Mouse (Mus musculus) megakaryocyte, embryonic 14.5 days (primary cell): ENCODE results near the gene Gramd1a. TPM values are rescaled to one million over a fixed set of nuclear protein-coding genes. Genes with fewer than 3 reads are reported as not detected.

Source experiments
- H3K27me3 ChIP-seq: replicated peaks from 2 replicates; pipeline ENCODE3; 2012; ENCODE audit warnings: inconsistent platforms
- H3K36me3 ChIP-seq: replicated peaks from 2 replicates; pipeline ENCODE3; 2012; ENCODE audit warnings: low read length, inconsistent platforms, mixed read lengths
- H3K4me1 ChIP-seq: 2 replicates; pipeline ENCODE4 v1.6.1; 2012; ENCODE audit warnings: inconsistent platforms
- H3K4me3 ChIP-seq: replicated peaks from 2 replicates; pipeline ENCODE3; 2012; ENCODE audit warnings: moderate library complexity, mild to moderate bottlenecking, inconsistent platforms
- H3K9me3 ChIP-seq: 2 replicates; pipeline ENCODE4 v1.6.1; 2012; ENCODE audit warnings: inconsistent platforms
- FLI1 ChIP-seq: IDR thresholded peaks from 2 replicates; pipeline ENCODE4 v1.6.1; 2012; ENCODE audit warnings: low read length, inconsistent platforms, mixed read lengths
- GATA1 ChIP-seq: IDR thresholded peaks from 3 replicates; pipeline ENCODE4 v1.6.1; 2012; ENCODE audit warnings: mixed read lengths, low read length, inconsistent platforms, borderline replicate concordance
- polyA plus RNA-seq: library from polyadenylated mRNA; stranded (reverse); fragments of >175 nt; gene quantifications from 2 replicates; pipeline ENCODE4 v1.2.3, GENCODE M21; 2012; ENCODE audit warnings: low replicate concordance; ENCODE audit not compliant: insufficient read depth

Gene Gramd1a
- polyA plus RNA-seq, 1 experiment: 122 TPM

DNA sequence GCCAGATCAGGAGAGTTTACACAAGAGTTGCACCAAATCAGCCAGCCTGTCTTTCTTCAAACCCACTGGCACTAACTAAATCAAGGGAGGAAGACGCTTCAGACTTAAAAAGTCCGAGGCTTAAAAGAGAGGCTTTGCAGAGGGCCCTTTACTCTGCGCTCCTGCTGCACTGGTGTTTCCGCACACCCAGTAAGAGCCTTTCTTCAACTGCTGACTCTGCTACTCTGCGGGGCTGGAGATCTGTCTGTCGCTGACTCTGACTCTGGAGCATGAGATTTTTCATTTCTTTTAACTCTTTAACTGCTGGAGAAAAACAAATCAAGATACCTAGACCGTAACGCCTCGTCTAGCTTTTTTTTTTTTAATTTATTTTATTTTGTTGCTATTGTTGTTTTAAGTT, 71.6 kb downstream of the Gramd1a start:
- Histone ChIP-seq H3K4me3 (no peak overlapping the region), H3K4me1 (peaks cover 25% of the 10 kb centered on the region), H3K27me3 (peaks cover 52% of the 10 kb centered on the region), H3K9me3 (peaks cover 7% of the 10 kb centered on the region), H3K36me3 (no peaks in the 10 kb centered on the region)
- TF ChIP-seq GATA1 (no peak), FLI1 (no peak)

DNA sequence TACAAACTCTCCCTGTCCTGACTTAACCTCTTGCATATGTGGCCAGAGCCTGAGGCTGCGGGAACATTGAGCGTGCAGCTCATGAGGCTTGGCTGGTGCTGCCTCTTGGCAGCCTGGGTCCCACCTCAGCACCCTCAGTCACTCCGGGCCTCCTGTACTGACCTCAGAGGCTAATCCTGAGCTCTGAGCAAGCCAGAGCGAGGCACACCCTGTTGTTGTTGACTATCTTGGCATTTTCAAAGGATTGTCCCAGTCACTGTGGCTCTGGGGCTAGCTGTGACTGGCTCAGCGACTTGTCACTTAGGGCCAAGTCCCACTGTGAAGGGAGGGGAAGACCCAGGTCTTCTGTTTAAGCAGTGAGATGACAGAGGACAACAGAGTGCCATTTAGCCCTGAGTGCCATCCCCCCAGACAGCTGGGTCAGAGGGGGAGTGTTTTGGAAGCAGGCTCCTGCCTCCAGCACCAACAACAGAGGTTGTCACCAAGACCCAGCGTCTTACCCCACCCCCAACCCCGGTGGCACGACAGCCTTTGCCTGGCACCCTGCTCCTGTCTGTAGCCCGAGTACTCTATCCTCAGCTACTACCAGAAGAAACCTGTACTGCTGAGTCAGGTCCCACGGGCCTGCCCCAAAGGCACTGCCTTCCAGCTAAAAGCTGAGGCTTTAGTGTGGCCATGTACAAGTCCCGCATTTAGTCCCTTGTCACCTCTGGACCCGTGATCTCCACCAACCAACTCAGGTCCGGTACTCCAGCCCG, 72.7 kb downstream of the Gramd1a start:
- no peak for TF ChIP-seq GATA1
- no peak for TF ChIP-seq FLI1
- Histone ChIP-seq H3K27me3 (peaks cover 41% of the 10 kb centered on the region), H3K4me1 (peaks cover 22% of the 10 kb centered on the region), H3K9me3 (peaks cover 5% of the 10 kb centered on the region), H3K36me3 (no peaks in the 10 kb centered on the region), H3K4me3 (no peak overlapping the region)

DNA sequence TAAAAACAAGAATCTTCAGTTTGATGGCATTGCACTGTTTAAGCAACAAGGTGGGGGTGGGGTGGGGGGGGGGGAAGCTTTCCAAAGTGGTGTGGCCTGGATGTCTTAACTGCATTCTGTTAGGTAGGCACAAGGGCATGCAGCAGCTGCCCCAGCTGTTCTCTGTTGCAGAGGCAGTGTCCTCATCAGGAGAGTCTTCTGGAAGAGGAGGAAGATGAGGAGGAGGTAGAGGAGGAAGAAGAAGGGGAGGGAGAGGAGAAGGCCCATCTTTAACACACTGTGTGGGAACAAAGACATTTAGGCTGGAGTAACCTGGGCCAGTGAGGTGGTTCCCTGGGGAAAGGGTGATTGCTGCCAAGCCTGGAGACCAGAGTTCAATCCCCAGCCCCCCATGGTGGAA, 73.6 kb downstream of the Gramd1a start:
- Histone ChIP-seq H3K4me1 (peaks cover 16% of the 10 kb centered on the region), H3K4me3 (no peak overlapping the region), H3K36me3 (no peaks in the 10 kb centered on the region), H3K9me3 (peaks cover 5% of the 10 kb centered on the region), H3K27me3 (peaks cover 41% of the 10 kb centered on the region)
- TF ChIP-seq GATA1 (no peak), FLI1 (no peak)

DNA sequence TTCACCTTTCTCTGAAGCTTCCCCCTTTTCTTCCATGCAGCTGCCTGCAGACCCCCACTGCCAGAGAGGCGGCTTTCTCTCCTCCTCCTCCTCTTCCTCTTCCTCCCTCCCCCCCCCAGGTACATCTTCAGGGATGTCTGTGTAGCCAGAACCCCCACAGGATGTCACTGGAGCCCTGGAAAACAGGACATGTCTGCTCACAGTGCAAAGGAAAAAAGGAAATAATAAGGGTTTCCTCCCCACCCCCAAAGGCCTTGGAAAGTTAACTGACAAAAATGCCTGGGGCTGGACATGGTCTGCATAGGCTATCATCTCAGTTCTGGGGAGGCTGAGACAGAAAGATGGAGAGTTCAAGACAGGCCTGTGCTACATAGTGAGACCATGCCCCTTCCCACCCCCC, 74.6 kb downstream of the Gramd1a start:
- Histone ChIP-seq H3K36me3 (no peaks in the 10 kb centered on the region), H3K4me1 (peaks cover 11% of the 10 kb centered on the region), H3K4me3 (no peak overlapping the region), H3K27me3 (peaks cover 38% of the 10 kb centered on the region), H3K9me3 (peaks cover 5% of the 10 kb centered on the region)
- TF ChIP-seq GATA1 (no peak), FLI1 (no peak)

DNA sequence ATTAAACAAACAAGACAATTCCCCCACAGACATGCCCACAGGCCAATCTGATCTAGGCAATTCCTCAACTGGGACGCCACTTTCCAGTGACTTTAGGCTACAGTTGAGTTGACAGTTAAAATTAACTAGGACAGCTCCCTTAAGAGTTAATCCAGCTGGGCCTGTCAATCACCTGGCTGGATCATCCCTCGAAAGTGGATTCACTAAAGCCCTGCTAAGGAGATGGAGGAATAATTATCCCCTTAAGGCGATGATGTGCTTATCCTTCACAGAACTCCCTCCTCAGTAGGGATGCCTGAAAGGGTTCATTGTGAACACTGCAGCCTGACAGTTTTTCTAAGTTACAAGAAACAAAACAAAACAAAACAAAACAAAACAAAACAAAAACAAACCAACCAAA, 75.1 kb downstream of the Gramd1a start:
- Histone ChIP-seq H3K9me3 (peaks cover 5% of the 10 kb centered on the region), H3K27me3 (peaks cover 38% of the 10 kb centered on the region), H3K4me1 (peaks cover 11% of the 10 kb centered on the region), H3K36me3 (no peaks in the 10 kb centered on the region), H3K4me3 (no peak overlapping the region)
- TF ChIP-seq FLI1 (no peak), GATA1 (no peak)

Other genes starting within 250 kb of the Gramd1a start
- 1.2 TPM in 1 of 2 replicates, not detected in the other for gene Mag, start 241.0 kb downstream of the Gramd1a start, polyA plus RNA-seq
- gene Hamp2, start 231.2 kb downstream of the Gramd1a start, polyA plus RNA-seq: not detected in 2 replicates
- not detected in 2 replicates for gene Hamp, start 211.9 kb downstream of the Gramd1a start, polyA plus RNA-seq
- 122 and 127 TPM in 2 replicates for gene Usf2, start 199.1 kb downstream of the Gramd1a start, polyA plus RNA-seq
- gene Lsr, start 182.4 kb downstream of the Gramd1a start, polyA plus RNA-seq: 2.1 TPM in 1 of 2 replicates, not detected in the other
- not detected in 2 replicates for gene Fam187b, start 182.1 kb downstream of the Gramd1a start, polyA plus RNA-seq
- gene Fxyd5, start 113.4 kb downstream of the Gramd1a start, polyA plus RNA-seq: 2,043 and 2,688 TPM in 2 replicates
- gene Fxyd7, start 104.4 kb downstream of the Gramd1a start, polyA plus RNA-seq: 1.0 TPM in 1 of 2 replicates, not detected in the other
- not detected in 2 replicates for gene Fxyd1, start 98.7 kb downstream of the Gramd1a start, polyA plus RNA-seq
- 0.23 and 0.67 TPM in 2 replicates for gene Lgi4, start 96.6 kb downstream of the Gramd1a start, polyA plus RNA-seq
- gene Fxyd3, start 79.2 kb downstream of the Gramd1a start, polyA plus RNA-seq: not detected in 2 replicates
- 1.8 TPM in 1 of 2 replicates, not detected in the other for gene Hpn, start 40.6 kb downstream of the Gramd1a start, polyA plus RNA-seq
- 8.8 and 28.4 TPM in 2 replicates for gene Scn1b, start 28.9 kb downstream of the Gramd1a start, polyA plus RNA-seq
- not detected in 2 replicates for gene Scgb2b2, start 134.6 kb upstream of the Gramd1a start, polyA plus RNA-seq
- not detected in 2 replicates for gene Scgb1b2, start 135.9 kb upstream of the Gramd1a start, polyA plus RNA-seq
- not detected in 2 replicates for gene Scgb2b3, start 206.2 kb upstream of the Gramd1a start, polyA plus RNA-seq
- not detected in 2 replicates for gene Scgb1b3, start 219.7 kb upstream of the Gramd1a start, polyA plus RNA-seq